Mouse (Mus musculus): ENCODE results near the gene Fam222b.

The Fam222b gene

DNA sequence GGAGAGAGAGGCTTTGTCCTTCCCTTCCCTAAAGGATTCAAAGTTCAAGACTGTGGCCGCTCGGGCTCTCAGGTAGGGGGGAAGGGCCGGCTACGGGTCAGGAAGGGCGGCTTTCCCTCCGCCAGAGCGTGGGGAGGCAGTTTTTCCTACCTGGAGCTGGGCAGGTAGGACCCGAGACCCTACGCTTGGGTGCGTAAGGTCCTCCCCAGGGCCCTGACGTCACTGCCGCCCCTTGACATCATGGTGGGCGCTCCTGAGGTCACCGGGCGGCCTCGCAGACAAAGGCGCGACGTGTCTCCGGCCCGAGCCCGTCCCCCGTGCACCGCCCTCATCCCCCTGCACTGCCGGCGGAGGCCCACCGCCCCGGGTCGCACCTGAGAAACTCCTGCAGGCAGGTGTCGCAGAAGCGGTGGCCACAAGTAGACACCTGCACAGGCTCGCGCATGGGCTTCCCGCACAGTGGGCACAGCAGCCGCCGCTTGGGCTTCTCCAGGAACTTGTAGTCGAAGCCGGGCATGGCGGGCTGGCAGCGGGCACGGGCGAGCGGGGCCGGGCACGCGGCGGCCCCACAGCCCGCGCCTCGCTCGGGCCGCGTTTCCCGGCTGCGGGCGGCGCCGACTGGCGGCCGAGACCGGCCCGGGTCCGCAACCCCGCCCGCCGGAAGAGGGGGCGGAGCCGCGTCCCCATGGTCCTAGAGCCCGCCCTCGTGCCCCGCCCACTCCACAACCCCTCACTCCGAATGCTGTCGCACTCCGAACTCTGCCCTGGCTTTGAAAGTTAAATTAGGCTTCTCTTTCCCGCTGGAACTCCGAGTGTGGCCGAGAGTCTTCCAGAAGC, 70.7 kb downstream of the Fam222b start, which contains the start of gene Traf4:
Gene Traf4 (minus strand): TSS at position 666 of the 837 bp plus-strand sequence.
- peak; percentile 86 for DNase-seq (ENCODE audit: low read depth, low spot score)

DNA sequence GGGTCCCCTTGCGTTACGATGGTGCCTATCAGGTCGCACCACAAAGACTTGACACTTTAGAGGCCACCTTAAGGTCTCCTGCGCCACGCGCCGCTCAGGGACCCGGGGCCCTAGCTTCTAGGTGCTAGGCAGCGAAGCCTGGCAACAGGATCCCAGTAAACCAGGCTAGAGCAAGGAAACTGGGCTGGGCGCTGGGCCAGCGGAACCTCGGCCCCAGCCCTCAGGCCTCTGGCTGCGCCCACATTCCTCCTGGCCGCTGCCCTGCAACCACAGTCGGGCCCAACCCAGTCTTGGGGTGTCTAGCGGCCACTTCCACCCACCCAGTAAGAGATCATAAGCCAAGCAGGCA, 71.3 kb downstream of the Fam222b start:
- DNase-seq (ENCODE audit: low read depth, low spot score) = no peak

DNA sequence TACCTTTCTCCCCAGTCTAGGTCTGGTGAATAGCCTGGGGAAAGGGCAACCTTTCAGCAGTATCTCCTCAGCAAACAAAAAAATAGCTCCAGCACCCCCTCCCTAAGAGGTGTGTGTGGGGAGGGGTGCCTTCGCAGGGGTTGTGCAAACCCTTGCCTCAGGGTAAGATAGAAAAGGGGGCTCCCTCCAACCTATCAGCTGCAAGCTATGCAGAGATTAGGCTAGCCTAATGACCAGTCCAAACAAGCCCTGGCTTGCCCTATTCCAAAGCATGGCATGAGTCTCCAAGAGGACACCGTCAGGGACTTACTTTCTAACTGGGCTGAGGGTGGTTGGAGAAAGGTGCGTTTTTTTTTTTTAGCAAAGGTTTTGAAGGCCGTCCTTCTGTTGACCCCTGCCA, 71.7 kb downstream of the Fam222b start:
- no peak for DNase-seq (ENCODE audit: low read depth, low spot score)

DNA sequence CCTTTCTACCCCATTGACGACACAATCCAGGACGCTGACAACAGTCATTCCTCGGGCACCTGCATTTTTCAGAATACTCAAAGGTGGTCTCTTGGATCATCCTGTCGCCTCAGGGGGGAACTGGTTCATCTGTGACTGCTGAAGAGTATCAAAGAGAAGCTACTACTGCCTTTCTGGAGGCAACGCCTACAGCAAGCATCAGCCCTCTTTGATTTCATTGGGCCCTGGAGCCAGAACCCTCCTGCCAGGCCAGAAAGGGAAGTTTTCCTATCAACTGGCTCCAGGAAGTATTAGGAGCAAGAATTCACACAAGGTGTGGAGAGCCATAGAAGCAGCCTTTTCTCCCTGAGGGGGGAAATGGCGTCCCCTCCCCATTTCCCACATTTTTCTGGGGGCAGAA, 72.2 kb downstream of the Fam222b start:
- DNase-seq (ENCODE audit: low read depth, low spot score) = no peak

DNA sequence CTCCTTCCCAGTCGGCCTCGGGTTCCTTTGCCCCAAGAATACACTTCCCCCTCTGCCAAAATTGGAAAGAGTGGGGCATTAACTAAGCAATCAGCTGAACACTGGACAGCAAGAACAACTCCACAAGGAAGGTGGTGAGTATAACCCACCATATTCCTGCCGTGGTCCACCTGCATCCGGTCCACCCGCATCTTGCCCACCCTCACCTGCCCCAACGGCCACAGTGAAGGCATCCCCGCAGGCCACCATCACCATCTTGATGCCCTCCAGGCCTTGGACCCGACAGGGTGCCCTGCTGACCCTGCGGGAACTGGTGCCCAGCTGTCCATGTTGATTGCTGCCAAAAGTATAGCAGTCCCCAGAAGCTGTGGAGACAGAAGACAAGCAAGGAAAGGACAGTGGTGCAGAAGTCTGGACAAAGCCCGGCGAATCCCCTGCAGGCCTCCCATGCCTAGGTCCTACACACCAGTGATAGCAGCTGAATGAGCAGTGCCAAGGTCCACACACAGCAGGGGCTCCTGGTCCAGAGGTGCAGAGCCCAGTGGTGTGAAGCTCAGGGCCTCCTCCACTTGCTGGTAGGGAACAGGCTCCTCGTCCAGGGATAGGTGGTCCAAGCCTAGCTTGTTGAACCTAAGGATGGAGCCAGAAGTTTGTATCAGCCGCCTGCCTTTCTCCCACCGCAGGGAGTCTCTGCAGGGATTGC, 72.9 kb downstream of the Fam222b start:
- DNase-seq (ENCODE audit: low read depth, low spot score) = no peak

DNA sequence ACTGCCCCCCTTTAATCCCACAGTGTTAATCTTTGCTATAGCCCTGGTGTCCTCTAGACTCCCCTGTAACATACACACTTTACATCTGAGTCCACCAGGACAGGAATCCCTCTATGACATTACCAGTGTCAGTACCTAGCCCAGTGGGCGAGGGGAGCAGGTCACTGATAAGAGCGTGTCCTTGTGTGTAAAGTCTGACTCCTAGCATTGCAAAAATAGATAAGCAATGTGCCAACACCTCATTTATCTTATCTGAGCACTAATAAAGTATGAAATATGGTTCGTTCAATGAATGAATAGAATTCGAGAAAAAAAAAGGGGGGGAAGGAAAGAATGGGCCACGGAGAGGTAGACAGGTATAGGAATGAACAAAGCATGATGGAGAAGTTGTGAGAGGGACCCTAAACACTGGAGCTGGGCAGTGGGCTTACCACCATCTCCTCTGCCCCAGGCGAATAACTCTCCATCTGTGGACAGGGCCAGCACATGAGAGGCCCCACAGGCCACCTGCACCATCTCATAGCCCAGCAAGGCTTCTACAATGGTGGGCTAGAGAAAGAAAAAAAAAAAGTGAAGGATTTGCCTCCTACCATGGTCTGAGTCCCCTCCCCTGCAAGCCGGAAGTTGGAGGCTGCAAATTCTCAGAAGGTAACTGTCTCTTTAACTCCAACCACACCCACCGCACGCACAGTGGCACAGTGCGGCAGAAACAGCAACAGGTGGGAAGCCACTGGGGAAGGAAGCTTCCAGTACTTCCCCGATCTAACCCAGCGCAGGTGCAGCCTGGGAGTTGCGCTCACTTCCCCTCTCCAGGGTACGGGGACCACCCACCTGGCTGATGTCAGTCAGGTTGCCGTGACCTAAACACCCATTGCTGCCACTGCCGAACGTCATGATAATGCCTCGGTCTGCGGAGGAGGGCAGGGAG, 74.3 kb downstream of the Fam222b start:
- peak; percentile 91 for DNase-seq (ENCODE audit: low read depth, low spot score)

DNA sequence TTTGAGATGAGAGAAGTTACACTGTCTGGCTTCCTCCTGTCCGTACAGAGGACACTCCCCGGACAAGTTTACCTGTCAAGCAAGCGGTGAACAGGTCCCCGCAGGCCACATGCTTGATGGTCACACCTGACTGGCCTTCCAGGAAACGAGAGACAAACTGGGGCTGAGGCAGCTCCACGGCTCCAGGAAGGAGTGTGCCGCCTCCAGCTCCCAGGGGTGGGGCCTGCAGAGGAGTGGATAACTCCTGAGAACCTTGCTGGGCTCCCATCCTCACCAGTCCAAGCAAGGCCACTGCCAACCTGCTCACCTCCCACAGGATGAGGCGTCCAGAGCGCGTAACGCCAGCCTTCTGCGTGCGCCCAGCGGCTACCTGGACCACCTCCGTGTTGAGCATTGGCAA, 75.8 kb downstream of the Fam222b start:
- no peak for DNase-seq (ENCODE audit: low read depth, low spot score)

DNA sequence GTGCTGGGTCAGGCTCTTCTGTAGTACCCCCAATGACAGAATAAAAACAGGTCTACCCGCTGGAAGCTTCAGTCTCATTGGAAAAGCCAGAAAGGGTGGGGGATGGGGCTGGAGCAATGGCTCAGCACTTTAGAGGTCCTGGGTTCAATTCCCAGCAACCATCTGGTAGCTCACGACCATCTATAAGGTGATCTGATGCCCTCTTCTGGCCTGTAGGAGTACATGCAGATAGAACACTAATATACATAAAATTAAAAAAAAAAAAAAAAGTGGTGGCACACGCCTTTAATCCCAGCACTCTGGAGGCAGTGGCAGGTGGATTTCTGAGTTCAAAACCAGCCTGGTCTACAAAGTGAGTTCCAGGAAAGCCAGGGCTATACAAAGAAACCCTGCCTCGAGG, 76.9 kb downstream of the Fam222b start:
- peak; percentile 59 for DNase-seq (ENCODE audit: low read depth, low spot score)

DNA sequence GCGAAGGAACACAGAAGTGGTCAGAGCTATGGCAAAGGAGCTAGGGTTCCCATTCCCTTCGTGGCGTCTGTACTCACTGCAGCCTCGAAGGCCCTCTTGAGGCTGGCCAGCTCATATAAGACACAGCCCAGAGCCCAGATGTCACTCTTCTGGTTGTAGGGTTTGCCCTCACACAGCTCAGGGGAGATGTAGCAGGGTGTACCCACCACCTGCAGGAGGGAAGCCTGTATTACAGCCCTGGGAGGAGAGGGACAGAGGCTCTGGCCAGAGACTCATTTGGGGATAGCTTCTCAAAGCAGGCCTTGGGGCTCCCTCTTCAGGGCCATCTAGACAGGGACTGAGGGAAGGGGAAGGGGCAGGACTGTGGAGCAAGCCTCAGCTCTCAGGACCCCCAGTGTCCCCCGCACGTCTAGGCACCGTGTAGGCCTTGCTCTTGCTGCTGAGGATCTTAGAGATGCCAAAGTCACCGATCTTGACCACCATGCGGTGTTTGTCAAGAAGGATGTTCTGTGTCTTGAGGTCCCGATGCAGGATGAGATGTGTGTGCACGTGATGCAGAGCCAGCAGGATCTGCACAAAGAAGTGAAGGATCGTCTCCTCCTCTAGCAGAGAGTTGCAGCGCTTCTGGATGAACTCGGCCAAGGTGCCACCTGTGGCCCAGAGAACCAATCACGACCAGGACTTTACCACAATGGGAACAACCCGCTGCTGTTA, 77.7 kb downstream of the Fam222b start:
- peak; percentile 49 for DNase-seq (ENCODE audit: low read depth, low spot score)

DNA sequence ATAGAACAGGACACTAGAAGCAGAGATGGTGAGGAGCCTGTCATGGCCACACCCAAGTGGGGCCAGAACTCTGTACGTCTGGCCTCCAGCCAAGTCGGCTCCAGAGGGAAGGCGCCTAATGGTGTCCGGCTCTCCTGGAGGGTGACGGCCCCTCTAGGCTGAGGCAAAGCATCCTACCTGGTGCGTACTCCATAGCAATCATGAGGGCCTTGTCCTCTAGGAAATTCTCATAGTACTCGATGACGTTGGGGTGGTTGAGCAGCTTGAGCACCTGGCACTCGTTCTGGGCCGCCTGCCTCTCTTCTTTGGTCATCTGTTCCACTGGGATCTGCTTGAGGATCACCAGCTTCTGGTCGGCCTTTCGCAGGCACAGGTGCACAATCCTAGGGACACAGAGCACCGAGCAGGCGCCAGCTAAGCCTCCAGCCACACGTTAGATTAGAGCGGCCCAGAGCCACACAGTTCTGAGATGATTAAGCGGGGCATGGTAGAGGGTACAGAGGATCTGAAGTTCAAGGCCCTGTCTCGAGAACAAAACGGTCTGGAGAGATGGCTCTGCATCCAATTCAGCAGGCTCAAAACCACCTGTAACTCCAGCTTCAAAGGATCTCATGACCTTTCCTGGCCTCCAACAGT, 78.4 kb downstream of the Fam222b start:
- DNase-seq (ENCODE audit: low read depth, low spot score) = no peak

DNA sequence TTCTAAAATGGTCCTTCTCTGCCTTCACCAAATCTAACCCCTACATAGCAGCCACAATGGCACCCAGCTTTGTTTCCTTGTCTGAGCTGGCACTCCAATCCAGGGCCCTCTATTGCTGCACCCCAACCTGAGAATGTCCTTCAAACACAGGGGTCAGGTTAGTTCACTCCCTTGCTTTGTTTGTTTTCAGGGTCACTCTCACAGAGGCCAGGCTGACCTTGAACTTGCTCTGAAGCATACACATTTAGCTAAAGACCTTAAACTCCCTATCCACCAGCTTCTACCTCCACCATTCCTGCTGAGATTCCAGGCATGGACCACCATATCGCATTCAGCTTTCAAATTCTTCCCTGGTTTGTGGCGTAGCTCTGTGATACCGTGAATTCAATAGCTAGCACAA, 80.0 kb downstream of the Fam222b start:
- no peak for DNase-seq (ENCODE audit: low read depth, low spot score)

DNA sequence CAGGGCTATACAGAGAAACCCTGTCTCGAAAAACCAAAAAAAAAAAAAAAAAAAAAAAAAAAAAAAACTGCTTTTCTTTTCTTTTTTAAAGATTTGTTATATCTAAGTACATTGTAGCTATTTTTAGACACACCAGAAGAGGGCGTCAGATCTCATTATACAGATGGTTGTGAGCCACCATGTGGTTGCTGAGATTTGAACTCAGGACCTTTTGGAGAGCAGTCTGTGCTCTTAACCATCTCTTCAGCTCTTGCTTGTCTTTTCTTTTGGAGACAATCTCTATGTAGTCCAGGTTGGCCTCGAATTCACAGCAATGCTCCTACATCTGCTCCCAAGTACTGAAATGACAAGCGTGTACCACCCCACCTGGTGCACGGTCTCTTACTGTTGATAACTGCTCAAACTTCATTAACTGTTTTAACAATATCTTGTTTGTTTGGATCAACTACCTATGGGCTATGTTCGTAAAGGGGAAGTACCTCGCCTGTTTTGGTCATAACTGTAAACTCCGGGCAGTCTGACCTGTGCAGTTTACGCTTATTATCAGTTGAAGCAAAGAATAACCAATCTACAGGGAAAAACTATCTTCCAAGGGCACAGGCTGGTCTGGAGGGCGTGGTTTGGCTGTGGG, 81.4 kb downstream of the Fam222b start:
- no peak for DNase-seq (ENCODE audit: low read depth, low spot score)

DNA sequence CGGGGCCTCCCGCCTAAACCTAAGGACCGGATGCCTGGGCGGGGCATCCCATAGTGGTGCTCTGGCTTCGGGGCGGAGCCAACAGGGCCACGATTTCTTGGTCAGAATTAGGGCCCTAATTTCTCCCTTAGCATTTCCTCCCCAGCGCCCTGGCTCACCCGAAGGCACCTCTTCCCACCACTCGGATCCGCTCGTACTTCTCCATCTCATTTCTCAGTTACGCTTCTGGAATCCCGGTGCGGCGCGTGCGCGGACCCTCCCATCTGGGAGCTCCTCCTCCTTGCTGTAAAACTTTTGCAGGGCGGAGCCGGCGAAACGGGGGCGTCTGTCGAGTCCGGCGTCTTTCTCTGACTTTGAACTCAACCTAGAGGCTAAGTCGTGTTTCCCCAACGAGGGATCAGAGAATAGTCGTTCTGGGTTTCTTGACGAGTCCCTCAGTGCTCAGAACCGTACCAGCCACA, 82.0 kb downstream of the Fam222b start, which contains the start of the genes Nek8 and Tlcd1:
Gene Nek8 (minus strand): TSS at position 274 of the 461 bp plus-strand sequence.
Gene Tlcd1 (plus strand): TSS at position 310 of the 461 bp plus-strand sequence.
- peak; percentile 98 for DNase-seq (ENCODE audit: low read depth, low spot score)

DNA sequence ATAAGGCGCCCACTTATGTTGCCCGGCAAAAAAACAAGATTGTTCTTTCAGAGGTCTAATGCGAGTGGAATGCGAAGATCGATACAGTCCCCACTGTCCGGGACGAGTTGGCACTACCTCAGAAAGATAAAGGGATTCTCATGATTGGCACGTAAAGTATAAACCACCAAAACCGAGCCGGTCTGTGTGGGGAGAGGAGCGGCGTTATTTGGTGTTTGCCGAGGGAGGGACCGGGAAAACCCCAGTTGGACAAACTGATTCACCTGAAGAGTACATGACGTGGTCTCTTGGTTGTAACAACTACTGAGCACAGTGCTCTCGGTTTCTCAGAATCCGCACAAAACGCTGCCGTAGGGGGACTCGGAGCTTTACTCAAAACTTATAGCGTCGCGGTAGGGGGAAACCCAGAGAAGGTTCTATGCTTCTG, 82.5 kb downstream of the Fam222b start:
- DNase-seq (ENCODE audit: low read depth, low spot score) = peak; percentile 75

DNA sequence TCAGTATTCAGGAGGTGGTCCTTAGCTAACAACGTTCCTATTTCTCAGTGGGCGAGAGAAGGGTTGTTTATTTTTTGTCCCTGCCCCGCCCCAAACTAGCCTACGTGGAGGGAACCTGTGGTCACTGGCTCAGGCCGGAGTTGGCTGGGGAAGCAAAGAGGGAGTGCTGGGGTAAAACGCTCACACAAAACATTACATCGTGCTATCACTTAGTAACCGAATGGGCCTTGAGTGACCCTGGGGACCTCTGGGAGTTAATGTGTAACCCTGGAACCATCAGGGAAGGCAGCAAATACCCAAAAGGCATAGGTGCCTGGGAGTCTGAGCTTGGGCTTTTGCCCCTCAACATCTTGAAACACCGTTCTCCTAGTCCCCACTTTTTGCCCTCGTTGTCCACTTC, 83.0 kb downstream of the Fam222b start:
- peak; percentile 84 for DNase-seq (ENCODE audit: low read depth, low spot score)

DNA sequence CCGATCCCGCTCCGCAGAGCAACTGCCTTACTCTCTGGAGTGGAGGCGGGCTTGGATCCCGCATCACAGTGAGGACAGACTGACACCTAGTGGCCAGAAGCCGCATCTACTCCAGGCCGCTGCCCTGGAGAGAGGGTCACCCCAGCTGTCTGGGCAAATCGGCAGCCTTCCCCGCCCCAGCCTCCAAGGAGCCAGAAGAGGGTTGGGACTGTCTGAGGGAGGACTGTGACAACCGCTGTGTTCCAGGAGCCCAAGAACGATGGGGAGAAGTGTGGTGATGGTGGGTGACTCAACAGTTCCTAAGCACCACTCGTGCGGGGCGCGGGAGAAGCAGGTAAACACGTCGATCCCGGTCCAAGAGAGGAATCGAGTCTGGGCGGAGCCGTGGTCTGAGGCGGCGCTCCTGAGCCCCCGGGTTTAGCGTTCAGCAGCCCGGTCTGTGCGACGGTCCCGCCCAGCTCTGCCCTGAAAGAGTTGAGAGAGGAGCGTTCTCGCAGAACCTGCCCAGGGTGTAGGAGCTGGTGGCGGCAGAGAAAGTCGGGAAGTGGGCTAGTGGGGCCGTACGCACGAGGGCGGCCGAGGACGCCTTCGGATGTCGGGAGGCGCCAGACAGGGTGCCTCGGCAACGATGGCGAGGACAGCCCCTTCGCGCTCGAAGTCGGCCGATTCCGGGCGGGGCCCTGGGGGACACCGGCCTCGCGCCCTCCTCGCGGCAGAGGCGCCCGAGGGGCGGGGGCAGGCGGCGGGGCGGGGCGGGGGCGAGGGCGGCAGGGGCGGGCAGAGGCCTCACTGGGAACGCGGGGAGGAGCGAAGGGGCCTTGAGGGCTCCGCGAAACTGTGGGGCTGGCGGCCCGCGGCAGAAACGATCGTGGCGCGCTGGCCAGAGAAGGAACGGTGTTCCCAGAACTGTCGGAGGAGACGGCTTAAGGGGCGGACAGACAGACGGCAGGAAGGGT, 83.7 kb downstream of the Fam222b start:
- DNase-seq (ENCODE audit: low read depth, low spot score) = peak; percentile 96

DNA sequence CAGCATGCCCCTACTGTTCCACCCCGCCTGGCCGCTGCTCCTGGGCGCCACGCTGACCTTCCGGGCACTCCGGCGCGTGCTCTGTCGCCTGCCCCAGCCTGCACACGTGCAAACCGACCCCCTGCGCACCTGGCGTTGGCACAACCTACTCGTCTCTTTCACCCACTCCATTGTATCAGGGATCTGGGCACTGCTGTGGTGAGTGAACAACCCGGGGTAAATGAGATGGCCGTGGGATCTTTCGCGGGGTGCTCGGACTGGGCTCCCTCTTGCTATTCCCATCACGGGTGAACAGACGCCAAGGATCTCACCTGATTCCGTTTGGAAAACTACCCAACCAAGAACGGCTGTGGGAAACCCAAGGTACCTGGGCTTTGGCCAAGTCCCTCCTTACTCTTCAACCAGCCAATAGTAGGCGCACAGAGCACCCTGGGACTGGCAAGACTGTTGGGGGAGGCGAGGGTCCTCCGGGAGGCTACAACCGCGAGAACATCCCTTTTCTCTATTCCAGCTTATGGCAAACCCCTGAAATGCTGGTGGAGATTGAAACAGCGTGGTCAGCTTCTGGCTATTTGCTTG, 84.5 kb downstream of the Fam222b start:
- DNase-seq (ENCODE audit: low read depth, low spot score) = peak; percentile 89

DNA sequence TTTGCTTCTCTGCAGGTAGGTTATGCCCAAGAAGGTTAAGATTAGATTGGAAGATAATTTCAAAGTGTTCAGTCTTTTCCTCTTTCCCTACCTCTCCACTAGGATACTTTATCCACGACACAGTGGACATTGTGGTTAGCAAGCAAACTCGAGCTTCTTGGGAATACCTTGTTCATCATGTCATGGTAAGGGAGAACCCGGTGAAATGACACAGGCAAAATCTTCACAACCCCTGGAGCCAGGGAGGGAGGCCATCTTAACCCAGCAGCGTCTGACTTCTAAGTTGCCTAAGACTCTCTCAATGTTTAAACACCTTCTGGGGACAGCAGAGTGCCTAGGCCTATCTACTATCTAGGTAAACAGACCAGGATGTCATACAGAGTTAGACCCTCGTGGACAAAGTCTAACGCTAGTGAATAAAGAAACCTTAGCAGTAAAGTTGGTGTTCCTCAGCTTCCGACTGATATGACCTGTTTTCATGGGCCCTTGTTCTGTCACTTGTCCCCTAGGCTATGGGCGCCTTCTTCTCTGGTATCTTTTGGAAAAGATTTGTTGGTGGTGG, 85.1 kb downstream of the Fam222b start:
- DNase-seq (ENCODE audit: low read depth, low spot score) = peak; percentile 58
